Mouse (Mus musculus): Measurements from ENCODE around the gene Crlf1. TPM values are rescaled to one million over a fixed set of nuclear protein-coding genes. Genes with fewer than 3 reads are reported as not detected.

The Crlf1 gene
- total and polyA plus RNA-seq, 3 experiments: 3.8 to 26.6 TPM; not detected in 1

GRCm38 (mm10) chr8:70445988-70446387 is 47.0 kb upstream of the Crlf1 start:
- Histone ChIP-seq H3K4me3 (ENCODE audit: control insufficient read depth in 1 of 2, insufficient read depth in 1 of 2, low read depth in 2 of 2, low read length in 2 of 2) (no peak overlapping the region), H3K79me2 (ENCODE audit: control insufficient read depth, insufficient read depth, low read length, poor library complexity) (no peaks in the 10 kb centered on the region), H3K27ac (ENCODE audit: control insufficient read depth, low read depth, low read length) (no peak overlapping the region), H3K9me3 (replicated peaks; ENCODE audit: insufficient read depth, low read length) (no peaks in the 10 kb centered on the region), H3K4me1 (ENCODE audit: control insufficient read depth in 1 of 2, insufficient read depth in 2 of 2, low read length in 2 of 2) (0 out of 4 replicates have a peak, but pooled peaks cover 0 to 5% of the 10 kb centered on the region in 2 experiments), H3K36me3 (ENCODE audit: control insufficient read depth in 1 of 2, insufficient read depth in 2 of 2, low read length in 2 of 2) (no peaks in the 10 kb centered on the region; a peak in 1 of 4 replicates), H3K27me3 (ENCODE audit: control insufficient read depth in 1 of 2, insufficient read depth in 2 of 2, low read length in 2 of 2) (no peaks in the 10 kb centered on the region), H3K9ac (ENCODE audit: control insufficient read depth, low read depth, low read length, poor library complexity, severe bottlenecking) (no peak overlapping the region)
- DNase-seq (ENCODE audit: low read depth, low spot score): no peak
- TF ChIP-seq MAZ (IDR thresholded peaks at IDR 0.05; ENCODE audit: low read depth, low read length) (no peak), EP300 (IDR thresholded peaks at IDR 0.05; ENCODE audit: low read depth in 1 of 2, low read length in 2 of 2) (no peak), MYB (IDR thresholded peaks at IDR 0.05; ENCODE audit: low read depth, low read length) (no peak), CTCF (IDR thresholded peaks at IDR 0.05 in 2 of 3, conservative IDR thresholded peaks at IDR 0.05 in 1 of 3; ENCODE audit: control insufficient read depth in 1 of 3, insufficient read depth in 1 of 3, low read depth in 2 of 3, low read length in 3 of 3, poor library complexity in 1 of 3, severe bottlenecking in 1 of 3) (no peak), MAX (IDR thresholded peaks at IDR 0.05; ENCODE audit: low read length) (no peak), POLR2AphosphoS2 (IDR thresholded peaks at IDR 0.05; ENCODE audit: low read length) (no peak), HCFC1 (IDR thresholded peaks at IDR 0.05; ENCODE audit: low read depth, low read length) (no peak), E2F4 (IDR thresholded peaks at IDR 0.05; ENCODE audit: borderline replicate concordance, low read depth, low read length) (no peak), ELF1 (IDR thresholded peaks at IDR 0.05; ENCODE audit: low read depth, low read length) (no peak), CHD2 (IDR thresholded peaks at IDR 0.05; ENCODE audit: low read length) (no peak), TBP (IDR thresholded peaks at IDR 0.05; ENCODE audit: low read depth, low read length) (no peak), ZMIZ1 (IDR thresholded peaks at IDR 0.05; ENCODE audit: low read depth, low read length) (no peak), ZKSCAN1 (IDR thresholded peaks at IDR 0.05; ENCODE audit: low read depth, low read length) (no peak), RCOR1 (IDR thresholded peaks at IDR 0.05; ENCODE audit: low read depth, low read length) (no peak)

DNA sequence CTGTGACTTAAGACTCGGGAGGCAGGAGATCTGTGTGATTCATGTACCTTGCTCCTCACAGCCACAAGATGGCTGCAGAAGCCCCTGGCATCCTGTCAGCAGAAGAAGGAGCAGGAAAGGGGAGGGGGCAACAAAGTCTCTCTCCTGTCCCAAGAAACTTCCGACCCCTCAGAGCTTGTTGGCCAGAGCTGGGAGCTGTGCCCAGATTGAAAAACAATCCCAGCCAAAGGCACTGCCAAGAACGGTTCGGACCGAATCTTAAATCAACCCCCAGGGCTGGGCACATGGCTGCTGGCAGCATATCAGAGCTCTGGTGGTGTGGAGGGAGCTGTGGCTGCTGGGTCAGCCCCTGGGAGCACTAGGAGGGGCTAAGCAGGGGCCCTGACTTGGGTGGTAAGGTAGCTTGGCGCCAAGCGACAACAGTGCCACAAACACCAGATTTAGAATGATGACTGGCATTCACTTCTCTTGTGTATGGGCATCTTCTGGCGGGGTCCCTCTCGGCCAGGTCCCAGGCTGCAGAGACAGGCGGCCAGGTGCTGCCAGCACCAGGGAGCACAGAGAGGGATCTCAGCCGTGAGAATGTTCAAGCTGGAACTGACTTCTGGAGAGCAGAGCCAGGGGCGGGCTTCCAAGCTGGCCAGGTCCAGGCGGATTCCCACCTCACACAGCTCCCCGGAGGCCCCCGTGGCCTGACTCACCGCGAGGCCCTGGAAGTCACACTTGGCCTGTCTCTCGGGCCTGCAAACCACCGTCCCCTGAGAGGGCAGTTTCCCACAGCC is 45.1 kb upstream of the Crlf1 start:
- no peaks in the 10 kb centered on the region for H3K79me2 ChIP-seq (ENCODE audit: control insufficient read depth, insufficient read depth, low read length, poor library complexity)
- 0 out of 4 replicates have a peak, but pooled peaks cover 0 to 5% of the 10 kb centered on the region in 2 experiments for H3K4me1 ChIP-seq (ENCODE audit: control insufficient read depth in 1 of 2, insufficient read depth in 2 of 2, low read length in 2 of 2)
- no peak for TF ChIP-seq POLR2AphosphoS2 (IDR thresholded peaks at IDR 0.05; ENCODE audit: low read length)
- TF ChIP-seq MAFK (IDR thresholded peaks at IDR 0.05; ENCODE audit: borderline replicate concordance, low read depth, low read length): no peak
- no peak for TF ChIP-seq ZC3H11A (IDR thresholded peaks at IDR 0.05; ENCODE audit: low read depth, low read length)
- no peak for TF ChIP-seq MYC (IDR thresholded peaks at IDR 0.05; ENCODE audit: low read depth, low read length)
- TF ChIP-seq ZKSCAN1 (IDR thresholded peaks at IDR 0.05; ENCODE audit: low read depth, low read length): no peak
- no peak for TF ChIP-seq TBP (IDR thresholded peaks at IDR 0.05; ENCODE audit: low read depth, low read length)
- no peak for TF ChIP-seq MAX (IDR thresholded peaks at IDR 0.05; ENCODE audit: low read length)
- no peak for TF ChIP-seq MEF2A (IDR thresholded peaks at IDR 0.05; ENCODE audit: extremely low read depth, insufficient replicate concordance, low read depth, low read length, poor library complexity, severe bottlenecking)
- TF ChIP-seq ETS1 (IDR thresholded peaks at IDR 0.05; ENCODE audit: low read depth, low read length): no peak
- TF ChIP-seq NRF1 (IDR thresholded peaks at IDR 0.05; ENCODE audit: insufficient read depth, low read depth, low read length, poor library complexity, severe bottlenecking): no peak
- TF ChIP-seq CTCF (IDR thresholded peaks at IDR 0.05 in 2 of 3, conservative IDR thresholded peaks at IDR 0.05 in 1 of 3; ENCODE audit: control insufficient read depth in 1 of 3, insufficient read depth in 1 of 3, low read depth in 2 of 3, low read length in 3 of 3, poor library complexity in 1 of 3, severe bottlenecking in 1 of 3): no peak
- TF ChIP-seq POLR2A (IDR thresholded peaks at IDR 0.05; ENCODE audit: control insufficient read depth in 1 of 2, insufficient read depth in 1 of 2, low read depth in 1 of 2, low read length in 2 of 2, poor library complexity in 1 of 2): no peak
- no peak for TF ChIP-seq USF2 (IDR thresholded peaks at IDR 0.05; ENCODE audit: borderline replicate concordance in 1 of 2, insufficient read depth in 1 of 2, low read depth in 1 of 2, low read length in 2 of 2)
- TF ChIP-seq CHD2 (IDR thresholded peaks at IDR 0.05; ENCODE audit: low read length): no peak
- TF ChIP-seq MAZ (IDR thresholded peaks at IDR 0.05; ENCODE audit: low read depth, low read length): no peak
- TF ChIP-seq BHLHE40 (IDR thresholded peaks at IDR 0.05; ENCODE audit: borderline replicate concordance, low read depth, low read length): no peak
- TF ChIP-seq MXI1 (IDR thresholded peaks at IDR 0.05; ENCODE audit: low read depth, low read length): no peak
- no peak for TF ChIP-seq ZNF384 (IDR thresholded peaks at IDR 0.05; ENCODE audit: low read depth, low read length)
- TF ChIP-seq HCFC1 (IDR thresholded peaks at IDR 0.05; ENCODE audit: low read depth, low read length): no peak
- no peak overlapping the region for H3K27ac ChIP-seq (ENCODE audit: control insufficient read depth, low read depth, low read length)
- no peak overlapping the region for H3K9ac ChIP-seq (ENCODE audit: control insufficient read depth, low read depth, low read length, poor library complexity, severe bottlenecking)
- H3K36me3 ChIP-seq (ENCODE audit: control insufficient read depth in 1 of 2, insufficient read depth in 2 of 2, low read length in 2 of 2): no peaks in the 10 kb centered on the region; a peak in 1 of 4 replicates
- H3K9me3 ChIP-seq (replicated peaks; ENCODE audit: insufficient read depth, low read length): no peaks in the 10 kb centered on the region
- DNase-seq (ENCODE audit: low read depth, low spot score): no peak
- no peak overlapping the region for H3K4me3 ChIP-seq (ENCODE audit: control insufficient read depth in 1 of 2, insufficient read depth in 1 of 2, low read depth in 2 of 2, low read length in 2 of 2)
- no peaks in the 10 kb centered on the region for H3K27me3 ChIP-seq (ENCODE audit: control insufficient read depth in 1 of 2, insufficient read depth in 2 of 2, low read length in 2 of 2)

Data from MEL (cell line).